Mouse (Mus musculus): ENCODE measurements around the gene March6.

GRCm38 (mm10) chr15:31436083-31436482 lies 94.8 kb downstream of the March6 start:
- TF ChIP-seq CTCF (IDR thresholded peaks at IDR 0.05; ENCODE audit: borderline replicate concordance, control insufficient read depth, extremely low read depth, insufficient read depth, low read length, poor library complexity): no peak
- TF ChIP-seq POLR2A (IDR thresholded peaks at IDR 0.05; ENCODE audit: control insufficient read depth, extremely low read depth, insufficient read depth, low read length, poor library complexity): no peak
